Mouse (Mus musculus) frontal cortex, postnatal 14 days (tissue): ENCODE measurements around the gene Vmn1r137.
"Not testable (repeated sequence)": the region's sequence is repeated elsewhere in the genome, so short reads cannot be mapped to it uniquely, and the experiment has no call there.

Source experiments
- DNase-seq, 2 experiments: peaks; one replicate each; pipeline ENCODE4 v3.0.0; 2022; ENCODE audit warnings: low spot score in 2 of 2

Gene Vmn1r137

GRCm38 (mm10) chr7:21994287-21994686, at the start of gene Vmn1r137:
Gene Vmn1r137 (plus strand): TSS chr7:21994587.
- DNase-seq, result not testable (repeated sequence)

GRCm38 (mm10) chr7:22028797-22029196, 34.4 kb downstream of the Vmn1r137 start, which contains the start of gene Vmn1r138:
Gene Vmn1r138 (minus strand): TSS chr7:22028897.
- not testable (repeated sequence) for DNase-seq
